22 mouse cellular contexts compared by ENCODE assay signal in the genomic region with DNA sequence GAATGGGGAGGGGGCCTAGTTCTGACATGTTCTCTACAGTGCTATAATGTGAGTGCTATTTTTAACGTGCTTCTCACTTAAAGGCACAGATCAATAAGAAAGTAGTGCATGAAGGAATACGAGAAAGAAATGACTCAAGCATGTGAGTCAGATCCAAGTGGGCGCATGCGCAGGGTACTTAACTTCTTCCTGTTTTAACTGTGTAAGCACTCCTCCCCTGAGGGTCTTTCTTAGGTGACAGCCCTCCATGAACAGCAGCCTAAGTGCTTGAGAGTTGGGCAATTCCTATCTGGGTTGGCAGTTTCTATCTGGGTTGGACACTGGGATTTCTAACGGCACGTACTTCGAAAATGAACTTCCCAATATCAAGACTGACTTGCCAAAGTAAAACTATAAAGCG.
DNase-seq lines count a peak whose midpoint lies in the region; ATAC-seq and TF ChIP-seq lines count a peak whose summit lies in the region.
"Had no signal": no experiment of that assay in that cellular context is flagged by ENCODE, and none has a peak within 500 bp of the region (broad histone marks: within the 10 kb centered on the region; RNA-seq: fewer than 3 reads in every experiment).

No protein-coding gene starts in this region.

- no peak for TF ChIP-seq POLR2A in brain, embryonic 14.5 days (IDR thresholded peaks at IDR 0.05; ENCODE audit: borderline replicate concordance, extremely low read depth, insufficient read depth, insufficient read length, poor library complexity, severe bottlenecking)

- H3K4me2 ChIP-seq in heart, embryonic 12.5 days: no peak overlapping the region
- H3K4me2 ChIP-seq: embryonic facial prominence, embryonic 12.5 days; forebrain, embryonic 13.5 days; forebrain, embryonic 15.5 days had no signal

- H3K4me3 ChIP-seq in heart, embryonic 12.5 days: no peak overlapping the region
- no peak overlapping the region for H3K4me3 ChIP-seq in embryonic facial prominence, embryonic 10.5 days
- H3K4me3 ChIP-seq: embryonic facial prominence, embryonic 12.5 days; forebrain, embryonic 10.5 days; forebrain, embryonic 13.5 days; forebrain, embryonic 15.5 days had no signal

- H3K36me3 ChIP-seq in heart, embryonic 12.5 days: no peaks in the 10 kb centered on the region
- no peaks in the 10 kb centered on the region for H3K36me3 ChIP-seq in embryonic facial prominence, embryonic 10.5 days (replicated peaks)
- H3K36me3 ChIP-seq: embryonic facial prominence, embryonic 12.5 days; forebrain, embryonic 10.5 days; forebrain, embryonic 15.5 days had no signal

- WGBS in heart, embryonic 12.5 days: 77% methylated on average over 8 of the region's 8 CpGs
- WGBS in embryonic facial prominence, embryonic 10.5 days: 90% methylated on average over 8 of the region's 8 CpGs

- no peak for ATAC-seq in heart, embryonic 12.5 days (ENCODE audit: insufficient number of reproducible peaks, low FRiP score)
- ATAC-seq: forebrain, embryonic 13.5 days; forebrain, embryonic 15.5 days had no signal

- peak; percentile 74 for DNase-seq in heart, adult 11 months
- DNase-seq in lung, postnatal 36 days: peak; percentile 3
- DNase-seq in lung, postnatal 4 days: no peak
- DNase-seq in brain, adult 2 months (ENCODE audit: low read depth, low spot score): peak; percentile 28
- peak; percentile 22 for DNase-seq in brain, embryonic 14.5 days (ENCODE audit: low read depth)
- no peak for DNase-seq in urinary bladder, postnatal 14 days (ENCODE audit: low spot score)
- DNase-seq in embryonic facial prominence, embryonic 10.5 days (ENCODE audit: low spot score): no peak
- DNase-seq: adrenal gland, adult 2 months; adrenal gland, postnatal 10 days; adrenal gland, postnatal 25 days; cerebellum, adult 11 months; cerebellum, adult 18-20 months; cerebellum, adult 8-10 months; cerebellum, adult 9-11 months; cerebellum, postnatal 14 days; cerebellum, postnatal 36 days; embryo, embryonic 11 days had no signal

- no peak overlapping the region for H3K9ac ChIP-seq in heart, embryonic 12.5 days
- H3K9ac ChIP-seq: embryonic facial prominence, embryonic 12.5 days; forebrain, embryonic 13.5 days; forebrain, embryonic 15.5 days had no signal

- no peaks in the 10 kb centered on the region for H3K9me3 ChIP-seq in heart, embryonic 12.5 days (replicated peaks)
- H3K9me3 ChIP-seq in embryonic facial prominence, embryonic 10.5 days: no peaks in the 10 kb centered on the region
- H3K9me3 ChIP-seq: embryonic facial prominence, embryonic 12.5 days; forebrain, embryonic 10.5 days; forebrain, embryonic 13.5 days; forebrain, embryonic 15.5 days had no signal

- H3K27me3 ChIP-seq in heart, embryonic 12.5 days (replicated peaks): no peaks in the 10 kb centered on the region
- no peaks in the 10 kb centered on the region for H3K27me3 ChIP-seq in embryonic facial prominence, embryonic 10.5 days (replicated peaks; ENCODE audit: low read depth, poor library complexity, severe bottlenecking)
- H3K27me3 ChIP-seq: embryonic facial prominence, embryonic 12.5 days; forebrain, embryonic 13.5 days; forebrain, embryonic 15.5 days had no signal

- H3K27ac ChIP-seq in heart, embryonic 12.5 days (ENCODE audit: poor library complexity, severe bottlenecking): no peak overlapping the region
- no peak overlapping the region for H3K27ac ChIP-seq in embryonic facial prominence, embryonic 10.5 days (replicated peaks)
- H3K27ac ChIP-seq: embryonic facial prominence, embryonic 12.5 days; forebrain, embryonic 10.5 days; forebrain, embryonic 13.5 days; forebrain, embryonic 15.5 days had no signal

- 0 out of 2 replicates have a peak, but pooled peaks cover 4% of the 10 kb centered on the region for H3K4me1 ChIP-seq in heart, embryonic 12.5 days (replicated peaks)
- H3K4me1 ChIP-seq in embryonic facial prominence, embryonic 10.5 days: peaks cover 8% of the 10 kb centered on the region
- H3K4me1 ChIP-seq: embryonic facial prominence, embryonic 12.5 days had no signal

- TF ChIP-seq CTCF in brain, embryonic 14.5 days (IDR thresholded peaks at IDR 0.05; ENCODE audit: borderline replicate concordance, extremely low read depth, insufficient read depth, insufficient read length): no peak

Comparison
In these comparisons a context has a peak if more than half of its experiments do, and no peak if none do; other contexts are left out.
1. DNase-seq: peak in heart, adult 11 months (single experiment), lung, postnatal 36 days (single experiment), brain, adult 2 months (single experiment) and brain, embryonic 14.5 days (single experiment); none in lung, postnatal 4 days (0 of 2), urinary bladder, postnatal 14 days (single experiment) and embryonic facial prominence, embryonic 10.5 days (single experiment).